Mouse (Mus musculus) kidney, embryonic 15.5 days (tissue): ENCODE measurements around the gene Rnf123. TPM values are rescaled to one million over a fixed set of nuclear protein-coding genes. Genes with fewer than 3 reads are reported as not detected.

Experiments used
- ATAC-seq: fragments of 200-750 bp; cut with Nextera tagmentation; replicated peaks from 2 replicates; pipeline ENCODE4 v1.8.0; 2017; ENCODE audit warnings: moderate TSS enrichment; ENCODE audit not compliant: low FRiP score
- H3K27ac ChIP-seq: fragments of 300-500 bp; sonication (generic); 2 replicates; pipeline ENCODE4 v1.5.1; 2015; ENCODE audit warnings: mild to moderate bottlenecking, inconsistent platforms
- H3K27me3 ChIP-seq: fragments of 300-500 bp; sonication (generic); 2 replicates; pipeline ENCODE4 v1.6.1; 2015; ENCODE audit warnings: inconsistent platforms
- H3K36me3 ChIP-seq: fragments of 300-500 bp; sonication (generic); 2 replicates; pipeline ENCODE4 v1.6.1; 2015; ENCODE audit warnings: inconsistent platforms
- H3K4me1 ChIP-seq: fragments of 300-500 bp; sonication (generic); 2 replicates; pipeline ENCODE4 v1.6.1; 2015; ENCODE audit warnings: inconsistent platforms
- H3K4me2 ChIP-seq: fragments of 300-500 bp; sonication (generic); 2 replicates; pipeline ENCODE4 v1.6.1; 2015; ENCODE audit warnings: moderate library complexity, mild to moderate bottlenecking, inconsistent platforms
- H3K4me3 ChIP-seq: fragments of 300-500 bp; sonication (generic); replicated peaks from 2 replicates; pipeline ENCODE4 v1.5.1; 2015; ENCODE audit warnings: mild to moderate bottlenecking, inconsistent platforms
- H3K9ac ChIP-seq: fragments of 300-500 bp; sonication (generic); 2 replicates; pipeline ENCODE4 v1.6.1; 2015; ENCODE audit warnings: mild to moderate bottlenecking, inconsistent platforms
- H3K9me3 ChIP-seq: fragments of 300-500 bp; sonication (generic); replicated peaks from 2 replicates; pipeline ENCODE4 v1.6.1; 2016; ENCODE audit warnings: inconsistent platforms
- WGBS: fragments of 180-500 bp; shearing (Covaris S2); methylation state at CpG from one replicate; pipeline ENCODE4 v1.1.7; 2015; ENCODE audit warnings: mixed read lengths; 5-methylcytosine and 5-hydroxymethylcytosine counted together
- microRNA-seq: library from miRNA; unstranded; fragments of <30 nt; microRNA quantifications from one replicate; pipeline ENCODE4, GENCODE M21; 2016
- polyA plus RNA-seq: library from polyadenylated mRNA; unstranded; fragments of >200 nt; fragmentation: Nextera tagmentation; extraction: Ambion mirVana; gene quantifications from 2 replicates; pipeline ENCODE4 v1.2.1, GENCODE M21; 2015

Rnf123 gene
- polyA plus RNA-seq, 1 experiment from 2014 or later = 33.4 TPM

- peaks cover 16% of the 10 kb centered on the region for H3K36me3 ChIP-seq
- H3K9ac ChIP-seq = no peak overlapping the region
- no peaks in the 10 kb centered on the region for H3K27me3 ChIP-seq
- H3K4me3 ChIP-seq = no peak overlapping the region
- H3K27ac ChIP-seq = no peak overlapping the region
- no peak overlapping the region for H3K4me2 ChIP-seq
- H3K9me3 ChIP-seq = no peaks in the 10 kb centered on the region
- H3K4me1 ChIP-seq = 0 out of 2 replicates have a peak, but pooled peaks cover 3% of the 10 kb centered on the region
- ATAC-seq = no peak
These were observed 72.8 kb downstream of the Rnf123 start for GRCm38 (mm10) chr9:108010385-108010784.

GRCm38 (mm10) chr9:108008041-108008440 lies 75.1 kb downstream of the Rnf123 start:
- Histone ChIP-seq H3K9ac (no peak overlapping the region), H3K4me2 (no peak overlapping the region), H3K27me3 (no peaks in the 10 kb centered on the region), H3K4me1 (peaks cover 21% of the 10 kb centered on the region), H3K9me3 (no peaks in the 10 kb centered on the region), H3K36me3 (peaks cover 12% of the 10 kb centered on the region), H3K4me3 (no peak overlapping the region), H3K27ac (no peak overlapping the region)
- ATAC-seq = no peak
- 86% methylated on average over 5 of the region's 5 CpGs for WGBS

DNA sequence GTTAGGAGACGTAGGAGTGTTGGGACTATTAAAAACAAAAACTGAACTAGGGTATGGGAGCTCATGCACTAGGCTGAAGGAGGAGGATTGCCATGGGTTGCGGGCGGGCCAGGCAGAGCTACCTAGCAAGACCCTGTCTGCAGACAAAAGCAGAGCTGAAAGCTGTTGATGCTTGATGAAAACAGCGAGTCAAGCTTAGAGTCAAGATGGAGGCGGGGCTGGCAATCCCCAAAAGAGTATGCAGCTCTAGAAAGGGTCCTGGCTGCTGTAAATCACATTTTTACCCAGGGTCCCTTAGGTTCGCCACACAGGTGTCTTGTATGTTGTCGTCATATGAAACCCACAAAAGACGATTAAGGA lies 79.6 kb downstream of the Rnf123 start:
- Histone ChIP-seq H3K36me3 (peaks cover 4% of the 10 kb centered on the region; the same call in 1 of the 2 replicates), H3K9me3 (no peaks in the 10 kb centered on the region), H3K27me3 (no peaks in the 10 kb centered on the region), H3K4me1 (peaks cover 28% of the 10 kb centered on the region), H3K4me2 (peak overlapping the region; percentile 92), H3K9ac (peak overlapping the region; percentile 97), H3K27ac (peak overlapping the region; percentile 93), H3K4me3 (peak overlapping the region; percentile 99)
- WGBS = 4% methylated on average over 8 of the region's 8 CpGs
- ATAC-seq = no peak

- Histone ChIP-seq H3K4me1 (peaks cover 26% of the 10 kb centered on the region), H3K4me3 (peak overlapping the region; percentile 99), H3K27me3 (no peaks in the 10 kb centered on the region), H3K36me3 (peaks cover 4% of the 10 kb centered on the region; the same call in 1 of the 2 replicates), H3K9ac (peak overlapping the region; percentile 97), H3K4me2 (peak overlapping the region; percentile 92), H3K9me3 (no peaks in the 10 kb centered on the region), H3K27ac (peak overlapping the region; percentile 93)
- WGBS = under 1% methylated on average over 50 of the region's 50 CpGs
- peak; percentile 69 for ATAC-seq
These were observed 80.2 kb downstream of the Rnf123 start for GRCm38 (mm10) chr9:108002778-108003530.

DNA sequence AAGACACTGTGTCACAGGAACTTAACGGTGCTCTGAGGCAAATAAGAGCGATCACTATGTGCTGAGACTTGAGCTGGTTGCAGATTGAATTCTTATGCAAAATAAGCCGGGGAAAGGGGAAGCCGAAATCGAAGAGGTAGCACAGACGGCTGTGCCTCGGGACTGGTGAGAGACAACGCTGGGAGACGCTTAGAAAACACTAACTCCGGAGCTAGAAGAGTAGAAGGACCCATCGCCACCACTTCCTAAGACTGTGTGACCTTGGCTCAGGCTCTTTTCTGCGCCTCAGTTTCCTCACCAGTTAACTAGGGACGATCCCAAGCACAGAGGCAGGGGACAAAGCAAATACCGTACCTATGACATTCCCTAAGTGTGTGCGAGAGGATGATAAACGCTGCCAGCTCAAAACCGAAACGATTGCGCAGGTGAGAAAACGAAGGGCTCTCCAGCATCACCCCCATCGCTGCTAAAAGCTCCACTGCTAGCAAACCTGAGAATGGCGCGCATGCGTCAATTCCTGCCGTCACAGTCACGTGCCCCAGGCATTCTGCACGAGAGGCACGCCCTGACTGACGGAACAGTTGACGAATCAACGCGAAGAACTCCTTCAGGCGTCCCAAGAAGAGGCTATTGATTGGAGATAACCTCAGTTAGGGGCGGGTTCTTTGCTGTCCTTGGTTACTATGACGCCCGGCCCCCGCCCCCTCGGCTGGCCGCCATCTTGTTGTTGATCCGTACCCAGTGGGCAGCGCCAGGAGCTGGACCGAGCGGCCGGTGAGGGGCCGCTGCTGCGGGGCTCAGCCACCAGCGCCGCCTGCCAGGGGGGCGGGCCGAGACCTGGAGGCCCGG lies 81.0 kb downstream of the Rnf123 start, which contains the start of gene Ip6k1:
Gene Ip6k1, plus strand, starts transcription at position 580 of the 849 bp plus-strand sequence.
- Histone ChIP-seq H3K27ac (peak within 1 kb of the TSS; percentile 93), H3K36me3 (peaks cover 4% of the 10 kb centered on the region; the same call in 1 of the 2 replicates)

More for the DNA sequence above, 81.0 kb downstream of the Rnf123 start, which contains the start of gene Ip6k1:
- under 1% methylated on average over 51 of the region's 51 CpGs for WGBS
- Histone ChIP-seq H3K9me3 (no peaks in the 10 kb centered on the region), H3K4me2 (peak within 1 kb of the TSS; percentile 92), H3K9ac (peak within 1 kb of the TSS; percentile 97), H3K4me3 (peak within 1 kb of the TSS; percentile 99), H3K4me1 (peaks cover 24% of the 10 kb centered on the region), H3K27me3 (no peaks in the 10 kb centered on the region)
- ATAC-seq = peak; percentile 99

Small RNA genes lying within 50 kb of the gene (microRNA-seq; reads per million reads assigned to microRNA genes)
- gene Gm47303 (not detected), gene Mir7088 (not detected)

Other genes with a start within 250 kb of the Rnf123 start
- 79.0 and 82.1 TPM in 2 replicates for gene Rbm6, start 210.1 kb downstream of the Rnf123 start, polyA plus RNA-seq
- 11.5 TPM in 2 replicates for gene Mon1a, start 195.2 kb downstream of the Rnf123 start, polyA plus RNA-seq
- 2.6 TPM in 2 replicates for gene Mst1r, start 176.5 kb downstream of the Rnf123 start, polyA plus RNA-seq
- not detected in 2 replicates for gene Actl11, start 154.9 kb downstream of the Rnf123 start, polyA plus RNA-seq
- gene Camkv, start 147.7 kb downstream of the Rnf123 start, polyA plus RNA-seq = 1.6 and 2.2 TPM in 2 replicates
- 21.8 and 25.0 TPM in 2 replicates for gene Traip, start 133.2 kb downstream of the Rnf123 start, polyA plus RNA-seq
- 22.2 and 30.9 TPM in 2 replicates for gene Uba7, start 107.8 kb downstream of the Rnf123 start, polyA plus RNA-seq
- gene Gm20661, start 100.3 kb downstream of the Rnf123 start, polyA plus RNA-seq = 4.5 and 6.2 TPM in 2 replicates
- 61.7 and 70.4 TPM in 2 replicates for gene Inka1, start 97.5 kb downstream of the Rnf123 start, polyA plus RNA-seq
- gene Cdhr4, start 90.8 kb downstream of the Rnf123 start, polyA plus RNA-seq = 6.9 and 12.6 TPM in 2 replicates
- 0.74 and 1.4 TPM in 2 replicates for gene Gm20662, start 87.0 kb downstream of the Rnf123 start, polyA plus RNA-seq
- gene Ip6k1, start 80.8 kb downstream of the Rnf123 start, polyA plus RNA-seq = 50.8 and 54.8 TPM in 2 replicates
- gene Gmppb, start 34.1 kb downstream of the Rnf123 start, polyA plus RNA-seq = 25.9 and 30.3 TPM in 2 replicates
- 2.2 and 2.7 TPM in 2 replicates for gene Amigo3, start 30.2 kb downstream of the Rnf123 start, polyA plus RNA-seq
- gene Mst1, start 2.9 kb downstream of the Rnf123 start, polyA plus RNA-seq = 0.45 and 0.55 TPM in 2 replicates
- 67.7 and 76.6 TPM in 2 replicates for gene Apeh, start 11.3 kb upstream of the Rnf123 start, polyA plus RNA-seq
- gene Bsn, start 107.0 kb upstream of the Rnf123 start, polyA plus RNA-seq = 0.75 and 0.77 TPM in 2 replicates
- gene Dag1, start 180.6 kb upstream of the Rnf123 start, polyA plus RNA-seq = 141 and 147 TPM in 2 replicates
- 31.3 and 41.0 TPM in 2 replicates for gene Nicn1, start 207.1 kb upstream of the Rnf123 start, polyA plus RNA-seq
- 35.9 and 38.0 TPM in 2 replicates for gene Amt, start 213.5 kb upstream of the Rnf123 start, polyA plus RNA-seq
- gene Rhoa, start 222.8 kb upstream of the Rnf123 start, polyA plus RNA-seq = 462 and 484 TPM in 2 replicates
- 31.6 and 32.2 TPM in 2 replicates for gene Tcta, start 222.8 kb upstream of the Rnf123 start, polyA plus RNA-seq